Mouse (Mus musculus) forebrain, embryonic 13.5 days (tissue): Measurements from ENCODE around the gene Olfr710. TPM values are rescaled to one million over a fixed set of nuclear protein-coding genes. Genes with fewer than 3 reads are reported as not detected.
"Not testable (repeated sequence)": the region's sequence is repeated elsewhere in the genome, so short reads cannot be mapped to it uniquely, and the experiment has no call there.

Experiments
- ATAC-seq: fragments of 200-750 bp; cut with Nextera tagmentation; 2 replicates; pipeline ENCODE4 v1.8.0; 2017
- H3K27ac ChIP-seq: fragments of 300-500 bp; sonication (generic); 2 replicates; pipeline ENCODE4 v1.5.1; 2015; ENCODE audit warnings: inconsistent platforms, mild to moderate bottlenecking, moderate library complexity
- H3K27me3 ChIP-seq: fragments of 300-500 bp; sonication (generic); 2 replicates; pipeline ENCODE4 v1.6.1; 2015; ENCODE audit warnings: mild to moderate bottlenecking, inconsistent platforms
- H3K36me3 ChIP-seq: fragments of 300-500 bp; sonication (generic); 2 replicates; pipeline ENCODE4 v1.6.1; 2015; ENCODE audit warnings: mild to moderate bottlenecking, inconsistent platforms; ENCODE audit not compliant: poor library complexity, severe bottlenecking
- H3K4me1 ChIP-seq: fragments of 300-500 bp; sonication (generic); 2 replicates; pipeline ENCODE4 v1.6.1; 2015; ENCODE audit warnings: inconsistent platforms
- H3K4me2 ChIP-seq: fragments of 300-500 bp; sonication (generic); 2 replicates; pipeline ENCODE4 v1.6.1; 2015; ENCODE audit warnings: inconsistent platforms, mild to moderate bottlenecking, moderate library complexity
- H3K4me3 ChIP-seq: fragments of 300-500 bp; sonication (generic); 2 replicates; pipeline ENCODE4 v1.5.1; 2015; ENCODE audit warnings: mild to moderate bottlenecking, inconsistent platforms
- H3K9ac ChIP-seq: fragments of 300-500 bp; sonication (generic); 2 replicates; pipeline ENCODE4 v1.6.1; 2015; ENCODE audit warnings: mild to moderate bottlenecking, inconsistent platforms
- H3K9me3 ChIP-seq: fragments of 300-500 bp; sonication (generic); replicated peaks from 2 replicates; pipeline ENCODE4 v1.6.1; 2016; ENCODE audit warnings: inconsistent platforms
- WGBS: fragments of 180-500 bp; shearing (Covaris S2); methylation state at CpG from one replicate; pipeline ENCODE4 v1.1.7; 2015; 5-methylcytosine and 5-hydroxymethylcytosine counted together
- polyA plus RNA-seq: library from polyadenylated mRNA; unstranded; fragments of >200 nt; fragmentation: Nextera tagmentation; extraction: Ambion mirVana; gene quantifications from 2 replicates; pipeline ENCODE4 v1.2.1, GENCODE M21; 2015

Olfr710 gene
- polyA plus RNA-seq, result not detected in 2 replicates

DNA sequence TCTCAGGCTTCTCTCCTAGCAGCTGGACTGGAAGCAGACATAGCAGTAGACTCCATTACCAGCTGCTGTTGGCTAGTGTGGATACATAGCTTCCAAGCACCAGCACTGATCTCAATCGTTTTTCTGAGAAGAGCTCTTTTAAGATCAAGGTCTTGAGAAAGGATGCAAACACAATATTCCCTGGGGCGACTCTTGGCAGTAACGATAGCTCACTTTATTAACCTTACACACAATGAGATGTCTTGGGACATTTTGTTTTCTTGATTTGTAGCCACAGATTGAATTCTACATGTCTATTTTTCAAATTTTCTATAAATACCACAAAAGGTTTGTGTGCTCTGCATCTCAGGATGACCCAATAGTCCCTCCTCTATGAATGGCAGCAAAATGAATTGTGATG lies at the start of gene Olfr710:
Gene Olfr710, minus strand, starts transcription at position 101 of the 400 bp plus-strand sequence.
- no peaks in the 10 kb centered on the region for H3K36me3 ChIP-seq
- H3K9me3 ChIP-seq, result no peaks in the 10 kb centered on the region
- no peak for ATAC-seq
- no peak within 1 kb of the TSS for H3K4me3 ChIP-seq
- H3K4me2 ChIP-seq, result no peak within 1 kb of the TSS
- WGBS, result 80% methylated on average over 3 of the region's 3 CpGs
- no peaks in the 10 kb centered on the region for H3K27me3 ChIP-seq
- no peak within 1 kb of the TSS for H3K27ac ChIP-seq
- no peak within 1 kb of the TSS for H3K9ac ChIP-seq
- H3K4me1 ChIP-seq, result no peaks in the 10 kb centered on the region

DNA sequence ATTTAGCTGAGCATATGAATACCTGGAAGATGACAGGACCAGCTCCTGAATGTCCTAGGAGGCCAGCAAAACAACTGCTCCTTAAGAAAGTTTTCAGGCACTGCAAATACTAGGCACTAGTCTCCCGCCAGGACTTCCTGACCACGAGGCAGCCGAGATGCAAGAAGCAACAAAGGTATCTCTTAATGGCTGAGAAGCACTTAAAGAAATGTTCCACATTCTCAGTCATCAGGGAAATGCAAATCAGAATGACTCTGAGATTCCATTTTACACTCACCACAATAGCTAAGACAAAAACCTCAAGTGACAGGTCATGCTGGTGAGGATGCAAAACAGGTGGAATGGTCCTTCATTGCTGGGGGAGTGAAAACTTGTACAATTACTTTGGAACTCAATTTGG lies 37.1 kb upstream of the Olfr710 start:
- Histone ChIP-seq H3K9ac (no peak overlapping the region), H3K27ac (no peak overlapping the region), H3K4me2 (no peak overlapping the region), H3K9me3 (no peaks in the 10 kb centered on the region; the same call in 1 of the 2 replicates), H3K4me1 (no peaks in the 10 kb centered on the region), H3K4me3 (no peak overlapping the region), H3K36me3 (no peaks in the 10 kb centered on the region), H3K27me3 (no peaks in the 10 kb centered on the region)
- 89% methylated on average over 3 of the region's 3 CpGs for WGBS
- ATAC-seq, result no peak

DNA sequence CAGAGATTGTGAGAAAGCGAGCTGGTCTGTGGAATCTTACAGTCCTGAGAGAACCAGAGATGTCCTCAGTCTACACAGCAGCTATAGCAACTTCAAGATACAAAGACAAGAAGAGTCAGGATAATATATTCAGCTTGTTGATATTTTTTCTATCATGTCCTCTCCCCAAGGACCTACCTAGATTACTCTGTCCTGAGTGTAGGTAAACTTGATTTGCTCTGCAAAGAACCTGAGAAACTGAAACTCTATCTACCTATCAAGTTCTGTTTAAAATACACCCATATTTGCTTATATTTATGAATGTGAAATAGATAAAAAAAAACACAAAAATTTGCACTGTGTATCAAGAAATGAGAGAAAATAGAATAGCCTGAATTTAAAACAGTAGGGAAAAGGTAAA lies 27.2 kb upstream of the Olfr710 start, which contains the start of gene Olfr711:
Gene Olfr711, minus strand, starts transcription at position 101 of the 400 bp plus-strand sequence.
- 58% methylated on average over 1 of the region's 1 CpGs for WGBS
- Histone ChIP-seq H3K4me3 (no peak within 1 kb of the TSS), H3K27me3 (no peaks in the 10 kb centered on the region), H3K36me3 (no peaks in the 10 kb centered on the region), H3K4me2 (no peak within 1 kb of the TSS), H3K4me1 (no peaks in the 10 kb centered on the region), H3K9me3 (no peaks in the 10 kb centered on the region), H3K9ac (no peak within 1 kb of the TSS), H3K27ac (no peak within 1 kb of the TSS)
- ATAC-seq, result no peak

DNA sequence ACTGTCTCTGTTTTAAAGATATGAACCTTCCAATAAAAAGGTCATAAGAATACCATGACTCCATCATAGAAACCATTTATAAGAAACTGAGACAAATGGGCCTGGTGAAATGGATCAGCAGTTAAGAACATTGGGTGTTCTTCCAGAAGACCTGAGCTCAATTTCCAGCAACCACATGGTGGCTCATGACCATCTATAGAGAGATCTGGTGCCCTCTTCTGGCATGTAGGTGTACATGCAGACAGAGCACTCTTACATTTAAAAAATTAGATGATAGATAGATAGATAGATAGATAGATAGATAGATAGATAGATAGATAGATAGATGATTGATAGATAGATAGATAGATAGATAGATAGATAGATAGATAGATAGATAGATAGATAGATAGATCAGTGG lies 19.4 kb upstream of the Olfr710 start:
- not testable (repeated sequence) for H3K4me2 ChIP-seq, H3K4me1 ChIP-seq, H3K9me3 ChIP-seq, ATAC-seq, H3K9ac ChIP-seq, H3K27me3 ChIP-seq, H3K27ac ChIP-seq, H3K4me3 ChIP-seq, H3K36me3 ChIP-seq

DNA sequence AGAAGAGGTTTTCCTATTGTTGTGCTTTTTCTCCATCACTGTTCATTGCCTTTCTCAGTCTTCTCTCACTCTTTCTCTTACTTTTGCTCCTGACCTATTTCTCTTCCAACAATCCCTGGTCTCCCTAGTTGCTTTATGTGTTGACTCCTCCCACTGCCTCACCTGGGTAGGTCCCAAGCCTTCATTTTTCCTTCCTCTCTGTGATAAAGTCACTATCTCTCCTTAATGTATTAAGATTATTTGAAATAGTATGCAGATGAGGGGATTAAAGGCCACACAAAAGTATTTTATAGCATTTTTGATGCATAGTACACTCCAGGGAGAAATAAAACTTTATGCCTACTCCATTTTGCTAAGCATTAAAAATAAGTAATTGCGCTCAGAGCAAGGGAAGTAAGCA lies 15.7 kb upstream of the Olfr710 start, which contains the start of gene Olfr6:
Gene Olfr6, minus strand, starts transcription at position 101 of the 400 bp plus-strand sequence.
- no peak within 1 kb of the TSS for H3K27ac ChIP-seq
- H3K27me3 ChIP-seq, result no peaks in the 10 kb centered on the region
- H3K4me3 ChIP-seq, result no peak within 1 kb of the TSS
- WGBS, result 90% methylated on average over 1 of the region's 1 CpGs
- H3K4me1 ChIP-seq, result no peaks in the 10 kb centered on the region
- no peaks in the 10 kb centered on the region for H3K36me3 ChIP-seq
- no peak within 1 kb of the TSS for H3K9ac ChIP-seq
- H3K4me2 ChIP-seq, result no peak within 1 kb of the TSS
- ATAC-seq, result no peak
- H3K9me3 ChIP-seq, result no peaks in the 10 kb centered on the region

DNA sequence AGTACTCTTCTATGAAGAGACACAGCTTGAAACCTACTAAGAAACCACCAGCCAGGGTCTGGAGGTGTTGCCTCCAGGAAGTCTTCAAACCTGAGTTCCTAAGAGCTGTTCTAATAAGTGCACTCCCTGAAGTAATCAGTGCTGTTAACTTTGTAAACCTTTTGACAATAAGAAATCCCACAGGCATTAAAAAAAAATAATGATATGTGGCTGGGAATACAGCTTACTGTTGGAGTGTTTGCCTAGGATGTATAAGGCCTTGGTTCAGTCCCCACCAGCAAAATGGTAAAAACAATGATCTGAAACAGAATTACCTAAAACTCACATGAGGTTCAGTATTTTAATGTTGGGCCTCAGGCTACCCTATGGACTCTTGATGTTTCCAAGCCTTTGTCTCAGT lies 16.0 kb downstream of the Olfr710 start, which contains the start of gene Olfr709-ps1:
Gene Olfr709-ps1, minus strand, starts transcription at position 101 of the 400 bp plus-strand sequence.
- Histone ChIP-seq H3K4me3 (no peak within 1 kb of the TSS), H3K9me3 (no peaks in the 10 kb centered on the region), H3K9ac (no peak within 1 kb of the TSS), H3K27me3 (no peaks in the 10 kb centered on the region), H3K36me3 (no peaks in the 10 kb centered on the region), H3K27ac (no peak within 1 kb of the TSS), H3K4me1 (no peaks in the 10 kb centered on the region), H3K4me2 (no peak within 1 kb of the TSS)
- no peak for ATAC-seq

DNA sequence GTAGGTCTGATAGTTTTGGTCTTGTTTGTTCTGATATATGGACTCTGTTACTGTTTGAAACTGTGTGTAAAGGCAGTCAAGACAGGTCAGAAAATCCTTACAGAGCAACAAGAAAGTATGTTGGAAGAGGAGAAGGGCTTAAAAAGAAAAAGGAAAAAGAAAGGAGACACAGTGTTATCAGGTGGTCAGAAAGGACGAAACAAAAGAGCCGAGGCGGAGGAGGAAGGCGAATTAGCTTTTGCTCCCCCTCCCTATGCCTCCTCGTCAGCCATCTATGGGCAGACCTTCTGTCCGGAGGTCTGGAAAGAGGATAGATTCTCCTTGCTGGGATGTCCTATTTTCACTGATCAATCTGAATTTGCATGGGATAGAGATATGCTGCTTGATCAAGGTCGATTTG lies 27.2 kb downstream of the Olfr710 start:
- not testable (repeated sequence) for H3K27me3 ChIP-seq, H3K4me1 ChIP-seq, H3K27ac ChIP-seq, H3K9ac ChIP-seq, H3K4me3 ChIP-seq, ATAC-seq, H3K9me3 ChIP-seq, H3K4me2 ChIP-seq, H3K36me3 ChIP-seq
- 88% methylated on average over 7 of the region's 7 CpGs for WGBS

DNA sequence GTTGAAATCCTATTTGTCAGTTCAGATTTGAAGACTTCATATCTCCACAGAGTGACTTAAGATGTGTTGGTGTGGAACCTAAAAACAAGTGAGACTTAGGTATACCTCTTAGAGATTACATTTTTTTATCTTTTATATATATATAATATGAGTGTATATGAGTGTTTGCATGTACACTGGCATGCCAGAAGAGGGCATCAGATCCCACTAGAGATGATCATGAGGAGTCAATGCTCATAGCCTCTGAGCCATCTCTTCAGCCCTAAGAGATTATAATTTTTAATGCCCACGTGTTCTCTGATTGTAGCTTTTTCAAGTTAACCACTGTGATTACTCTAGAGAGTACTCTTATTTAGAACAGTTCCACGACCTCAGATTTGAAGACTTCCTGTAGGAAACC lies 40.4 kb downstream of the Olfr710 start, which contains the start of gene Olfr1532-ps1:
Gene Olfr1532-ps1, plus strand, starts transcription at position 326 of the 400 bp plus-strand sequence.
- no peak within 1 kb of the TSS for H3K9ac ChIP-seq
- no peak within 1 kb of the TSS for H3K27ac ChIP-seq
- H3K4me2 ChIP-seq, result no peak within 1 kb of the TSS
- H3K4me1 ChIP-seq, result no peaks in the 10 kb centered on the region
- no peak for ATAC-seq
- no peaks in the 10 kb centered on the region for H3K36me3 ChIP-seq
- H3K4me3 ChIP-seq, result no peak within 1 kb of the TSS
- H3K27me3 ChIP-seq, result no peaks in the 10 kb centered on the region
- no peaks in the 10 kb centered on the region for H3K9me3 ChIP-seq
- WGBS, result 71% methylated on average over 2 of the region's 2 CpGs

DNA sequence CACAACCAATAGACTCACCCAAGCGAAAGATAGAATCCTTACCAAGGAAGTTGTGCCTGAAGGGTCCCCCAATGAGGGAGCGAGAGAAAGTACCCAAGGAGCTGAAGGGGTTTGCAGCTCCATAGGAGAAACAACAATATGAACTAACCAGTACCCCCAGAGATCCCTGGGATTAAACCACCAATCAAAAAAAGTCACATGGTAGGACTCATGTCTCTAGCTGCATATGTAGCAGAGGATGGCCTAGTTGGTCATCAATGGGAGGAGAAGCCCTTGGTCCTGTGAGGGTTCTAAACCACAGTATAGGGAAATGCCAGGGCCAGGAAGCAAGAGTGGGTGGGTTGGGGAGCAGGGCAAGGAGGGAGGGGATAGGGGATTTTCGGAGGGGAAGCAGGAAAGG lies 47.0 kb downstream of the Olfr710 start, which contains the start of gene Olfr707:
Gene Olfr707, minus strand, starts transcription at position 101 of the 400 bp plus-strand sequence.
- H3K36me3 ChIP-seq, H3K4me3 ChIP-seq, H3K9me3 ChIP-seq, H3K27me3 ChIP-seq, H3K4me2 ChIP-seq, H3K27ac ChIP-seq, H3K4me1 ChIP-seq, ATAC-seq, H3K9ac ChIP-seq: not testable (repeated sequence)
- 88% methylated on average over 3 of the region's 3 CpGs for WGBS

Other genes with a start within 250 kb of the Olfr710 start
- not detected in 2 replicates for gene Olfr695, start 231.9 kb downstream of the Olfr710 start, polyA plus RNA-seq
- not detected in 2 replicates for gene Olfr697, start 205.9 kb downstream of the Olfr710 start, polyA plus RNA-seq
- not detected in 2 replicates for gene Olfr698, start 192.9 kb downstream of the Olfr710 start, polyA plus RNA-seq
- gene Olfr699, start 155.1 kb downstream of the Olfr710 start, polyA plus RNA-seq, result not detected in 2 replicates
- not detected in 2 replicates for gene Olfr700, start 139.5 kb downstream of the Olfr710 start, polyA plus RNA-seq
- not detected in 2 replicates for gene Olfr701, start 134.2 kb downstream of the Olfr710 start, polyA plus RNA-seq
- not detected in 2 replicates for gene Olfr702, start 114.4 kb downstream of the Olfr710 start, polyA plus RNA-seq
- not detected in 2 replicates for gene Olfr703, start 105.0 kb downstream of the Olfr710 start, polyA plus RNA-seq
- gene Olfr704, start 85.1 kb downstream of the Olfr710 start, polyA plus RNA-seq, result not detected in 2 replicates
- not detected in 2 replicates for gene Olfr705, start 71.4 kb downstream of the Olfr710 start, polyA plus RNA-seq
- gene Olfr706, start 60.1 kb downstream of the Olfr710 start, polyA plus RNA-seq, result not detected in 2 replicates
- not detected in 2 replicates for gene Olfr707, start 47.1 kb downstream of the Olfr710 start, polyA plus RNA-seq
- not detected in 2 replicates for gene Olfr1532-ps1, start 40.3 kb downstream of the Olfr710 start, polyA plus RNA-seq
- gene Olfr709-ps1, start 16.1 kb downstream of the Olfr710 start, polyA plus RNA-seq, result not detected in 2 replicates
- gene Olfr6, start 15.6 kb upstream of the Olfr710 start, polyA plus RNA-seq, result not detected in 2 replicates
- gene Olfr711, start 27.1 kb upstream of the Olfr710 start, polyA plus RNA-seq, result not detected in 2 replicates
- gene Olfr2, start 57.8 kb upstream of the Olfr710 start, polyA plus RNA-seq, result not detected in 2 replicates
- gene Olfr713, start 82.9 kb upstream of the Olfr710 start, polyA plus RNA-seq, result not detected in 2 replicates
- not detected in 2 replicates for gene Olfr714, start 122.7 kb upstream of the Olfr710 start, polyA plus RNA-seq
- not detected in 2 replicates for gene Olfr17, start 144.9 kb upstream of the Olfr710 start, polyA plus RNA-seq
- gene Olfr715b, start 162.1 kb upstream of the Olfr710 start, polyA plus RNA-seq, result not detected in 2 replicates
- gene Olfr715, start 182.8 kb upstream of the Olfr710 start, polyA plus RNA-seq, result not detected in 2 replicates
- not detected in 2 replicates for gene Olfr716, start 190.0 kb upstream of the Olfr710 start, polyA plus RNA-seq
- not detected in 2 replicates for gene Nlrp14, start 218.7 kb upstream of the Olfr710 start, polyA plus RNA-seq